2 mouse cellular contexts compared by ENCODE assay signal in the genomic region with DNA sequence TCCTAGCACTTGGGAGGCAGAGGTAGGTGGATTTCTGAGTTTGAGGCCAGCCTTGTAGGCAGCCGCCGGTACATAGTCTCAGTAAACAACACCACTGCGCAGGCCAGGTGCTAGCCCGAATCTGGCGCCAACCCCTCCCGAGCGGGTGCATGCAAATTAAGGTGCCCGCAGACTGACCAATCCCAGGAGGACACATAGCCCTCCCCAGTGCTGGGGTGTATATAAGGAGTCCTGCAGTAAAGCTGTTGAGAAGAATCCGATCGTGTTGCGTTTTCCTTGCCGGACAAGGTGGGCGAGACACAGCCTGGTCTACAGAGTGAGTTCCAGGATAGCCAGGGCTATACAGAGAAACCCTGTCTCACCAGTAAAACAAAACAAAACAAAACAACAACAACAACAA. TPM values are rescaled to one million over a fixed set of nuclear protein-coding genes. Genes with fewer than 3 reads are reported as not detected.
"Had no signal": no experiment of that assay in that cellular context is flagged by ENCODE, and none has a peak within 500 bp of the region (broad histone marks: within the 10 kb centered on the region; RNA-seq: fewer than 3 reads in every experiment).

No protein-coding gene starts in this region.

RNA-seq across cellular contexts. Expression of gene Snhg11, which starts 21.7 kb away (rescaled TPM):
- total RNA-seq: megakaryocyte, adult 5-6 weeks had no signal
- polyA plus RNA-seq: myocyte had no signal
